Mouse (Mus musculus): ENCODE results near the gene Efemp1. TPM values are rescaled to one million over a fixed set of nuclear protein-coding genes. Genes with fewer than 3 reads are reported as not detected.

The Efemp1 gene
- polyA plus RNA-seq, 1 experiment from 2014 or later = 9.5 TPM

DNA sequence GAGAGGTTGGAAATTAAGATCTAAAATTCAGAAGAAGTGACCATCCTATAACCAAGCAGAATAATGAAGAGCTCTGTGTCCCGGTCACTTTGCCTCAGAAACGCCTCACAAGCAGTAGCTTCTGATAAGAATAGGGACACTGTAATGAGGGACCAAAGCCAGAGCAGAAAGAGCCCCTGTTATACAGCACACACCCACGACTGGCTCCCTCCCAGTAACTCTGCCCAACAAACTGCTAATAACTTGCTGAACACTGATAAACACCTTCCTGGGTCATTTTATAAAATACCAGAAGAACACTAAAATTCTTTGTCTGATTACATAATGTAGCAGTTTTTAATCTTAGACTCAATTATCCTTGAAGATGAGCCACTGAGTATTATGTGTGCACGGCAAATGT lies 30.1 kb downstream of the Efemp1 start:
- 48% methylated on average over 4 of the region's 4 CpGs for WGBS
- Histone ChIP-seq H3K4me3 (ENCODE audit: low read depth, low read length) (no peak overlapping the region), H3K36me3 (ENCODE audit: insufficient read depth) (no peaks in the 10 kb centered on the region), H3K4me1 (ENCODE audit: insufficient read depth) (no peaks in the 10 kb centered on the region), H3K27me3 (ENCODE audit: insufficient read depth, low read length) (no peaks in the 10 kb centered on the region), H3K9me3 (ENCODE audit: low read depth, low read length) (no peaks in the 10 kb centered on the region), H3K9ac (no peak overlapping the region), H3K4me2 (no peak overlapping the region), H3K27ac (ENCODE audit: low read depth) (no peak overlapping the region)
- DNase-seq = no peak
- no peak for ATAC-seq (ENCODE audit: insufficient read depth)
- TF ChIP-seq CTCF (IDR thresholded peaks at IDR 0.05; ENCODE audit: low read depth) = no peak

DNA sequence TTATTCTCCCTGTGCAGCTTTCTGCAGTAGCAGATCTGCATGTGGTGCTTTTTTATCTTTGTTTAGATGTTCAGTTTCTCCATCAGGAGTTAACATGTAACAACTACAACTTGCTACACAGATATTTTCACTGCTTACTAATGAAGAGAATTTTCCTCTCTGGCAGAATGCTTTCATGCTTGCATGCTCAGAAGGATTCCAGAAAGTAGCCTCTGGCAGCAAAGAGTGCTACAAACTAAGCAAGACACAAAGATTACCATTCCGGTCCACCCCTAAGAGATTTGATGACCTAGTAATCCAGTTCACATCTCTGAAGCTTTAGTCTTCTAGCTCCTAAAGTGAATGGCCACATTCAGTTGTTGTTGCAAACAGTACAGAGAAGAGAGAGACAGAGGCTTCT lies 36.5 kb downstream of the Efemp1 start:
- no peak overlapping the region for H3K27ac ChIP-seq (ENCODE audit: low read depth)
- no peak overlapping the region for H3K4me3 ChIP-seq (ENCODE audit: low read depth, low read length)
- no peak overlapping the region for H3K4me2 ChIP-seq
- no peak overlapping the region for H3K9ac ChIP-seq
- no peaks in the 10 kb centered on the region for H3K9me3 ChIP-seq (ENCODE audit: low read depth, low read length)
- 77% methylated on average over 1 of the region's 1 CpGs for WGBS
- no peaks in the 10 kb centered on the region for H3K27me3 ChIP-seq (ENCODE audit: insufficient read depth, low read length)
- no peaks in the 10 kb centered on the region for H3K36me3 ChIP-seq (ENCODE audit: insufficient read depth)
- TF ChIP-seq CTCF (IDR thresholded peaks at IDR 0.05; ENCODE audit: low read depth) = no peak
- no peaks in the 10 kb centered on the region for H3K4me1 ChIP-seq (ENCODE audit: insufficient read depth)
- DNase-seq (no peak), ATAC-seq (ENCODE audit: insufficient read depth) (no peak)

DNA sequence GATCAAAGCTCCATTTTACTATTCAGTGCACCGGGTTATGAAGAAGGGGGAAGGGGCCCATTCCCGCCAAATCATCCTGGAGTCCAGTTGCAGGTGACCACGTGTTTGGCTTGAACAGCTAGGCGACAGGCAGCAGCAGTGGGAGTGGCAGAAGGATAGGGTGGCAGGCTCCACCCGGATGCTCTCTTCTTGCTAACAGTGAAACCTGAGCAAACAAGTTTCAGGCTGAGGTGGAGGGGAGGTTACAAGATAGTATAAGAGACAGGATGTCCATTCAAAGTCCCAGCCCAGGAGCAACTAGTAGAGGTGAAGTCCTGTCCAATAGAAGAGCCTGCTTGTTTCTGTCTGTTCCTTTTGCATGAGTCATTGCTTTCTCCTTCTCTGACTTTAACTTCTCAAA lies 38.5 kb downstream of the Efemp1 start:
- no peaks in the 10 kb centered on the region for H3K4me1 ChIP-seq (ENCODE audit: insufficient read depth)
- H3K4me2 ChIP-seq = no peak overlapping the region
- H3K4me3 ChIP-seq (ENCODE audit: low read depth, low read length) = no peak overlapping the region
- no peak for ATAC-seq (ENCODE audit: insufficient read depth)
- H3K9me3 ChIP-seq (ENCODE audit: low read depth, low read length) = no peaks in the 10 kb centered on the region
- H3K27ac ChIP-seq (ENCODE audit: low read depth) = no peak overlapping the region
- H3K27me3 ChIP-seq (ENCODE audit: insufficient read depth, low read length) = no peaks in the 10 kb centered on the region
- no peaks in the 10 kb centered on the region for H3K36me3 ChIP-seq (ENCODE audit: insufficient read depth)
- TF ChIP-seq CTCF (IDR thresholded peaks at IDR 0.05; ENCODE audit: low read depth) = no peak
- H3K9ac ChIP-seq = no peak overlapping the region
- DNase-seq = no peak
- 54% methylated on average over 5 of the region's 5 CpGs for WGBS

- H3K9me3 ChIP-seq (ENCODE audit: low read depth, low read length) = no peaks in the 10 kb centered on the region
- no peak overlapping the region for H3K4me2 ChIP-seq
- ATAC-seq (ENCODE audit: insufficient read depth) (no peak), DNase-seq (peak; percentile 55)
- TF ChIP-seq CTCF (IDR thresholded peaks at IDR 0.05; ENCODE audit: low read depth) = no peak
- WGBS = 24% methylated on average over 1 of the region's 1 CpGs
- no peaks in the 10 kb centered on the region for H3K4me1 ChIP-seq (ENCODE audit: insufficient read depth)
- H3K27ac ChIP-seq (ENCODE audit: low read depth) = no peak overlapping the region
- no peak overlapping the region for H3K9ac ChIP-seq
- H3K4me3 ChIP-seq (ENCODE audit: low read depth, low read length) = no peak overlapping the region
- H3K36me3 ChIP-seq (ENCODE audit: insufficient read depth) = no peaks in the 10 kb centered on the region
- H3K27me3 ChIP-seq (ENCODE audit: insufficient read depth, low read length) = no peaks in the 10 kb centered on the region
Measured at GRCm38 (mm10) chr11:28899420-28899819, 46.4 kb downstream of the Efemp1 start.

DNA sequence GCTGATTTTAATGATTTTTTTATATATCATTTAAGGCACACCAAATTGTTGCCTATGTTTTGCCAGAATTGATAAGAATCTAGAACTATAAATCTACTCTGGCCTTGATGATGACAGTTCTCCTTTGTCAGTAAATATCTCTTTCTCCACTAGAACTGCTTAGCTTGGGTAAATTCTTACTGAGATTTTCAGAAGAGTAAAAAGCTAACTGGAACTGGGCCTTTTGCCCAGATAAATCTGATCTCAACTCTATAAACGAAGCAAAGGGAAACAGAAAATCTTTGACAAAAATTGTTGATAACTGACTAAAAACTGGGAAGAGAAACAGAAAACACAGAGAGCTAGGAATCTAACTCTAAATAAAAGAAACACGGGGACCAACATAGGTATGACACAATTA lies 51.6 kb downstream of the Efemp1 start:
- Histone ChIP-seq H3K9ac (no peak overlapping the region), H3K4me3 (ENCODE audit: low read depth, low read length) (no peak overlapping the region), H3K36me3 (ENCODE audit: insufficient read depth) (no peaks in the 10 kb centered on the region), H3K4me1 (ENCODE audit: insufficient read depth) (no peaks in the 10 kb centered on the region), H3K27ac (ENCODE audit: low read depth) (no peak overlapping the region; the same call in 1 of the 2 replicates), H3K4me2 (no peak overlapping the region), H3K9me3 (ENCODE audit: low read depth, low read length) (no peaks in the 10 kb centered on the region), H3K27me3 (ENCODE audit: insufficient read depth, low read length) (no peaks in the 10 kb centered on the region)
- DNase-seq = peak; percentile 31
- no peak for ATAC-seq (ENCODE audit: insufficient read depth)
- WGBS = 47% methylated on average over 2 of the region's 2 CpGs
- TF ChIP-seq CTCF (IDR thresholded peaks at IDR 0.05; ENCODE audit: low read depth) = no peak

DNA sequence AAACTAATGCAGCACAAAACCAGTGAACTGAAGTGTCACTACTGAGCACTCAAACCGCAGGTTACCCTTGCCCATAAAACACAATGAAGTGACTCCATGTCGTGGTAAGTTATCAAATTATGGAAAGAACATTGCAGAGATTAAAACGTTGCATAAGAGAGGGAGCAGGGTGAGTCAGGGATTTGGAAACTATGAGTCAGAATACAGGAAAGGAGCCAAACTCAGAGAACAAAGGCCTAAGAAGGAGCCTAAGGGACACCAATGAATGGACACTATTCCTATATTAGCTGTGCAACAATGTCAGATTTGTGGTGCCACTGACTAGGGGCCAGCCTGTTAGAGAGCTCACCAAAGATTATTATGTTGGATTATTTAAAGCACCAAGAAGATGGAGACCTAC lies 53.3 kb downstream of the Efemp1 start:
- no peaks in the 10 kb centered on the region for H3K9me3 ChIP-seq (ENCODE audit: low read depth, low read length)
- ATAC-seq (ENCODE audit: insufficient read depth) (no peak), DNase-seq (peak; percentile 7)
- H3K4me2 ChIP-seq = no peak overlapping the region
- H3K27me3 ChIP-seq (ENCODE audit: insufficient read depth, low read length) = no peaks in the 10 kb centered on the region
- TF ChIP-seq CTCF (IDR thresholded peaks at IDR 0.05; ENCODE audit: low read depth) = no peak
- H3K4me3 ChIP-seq (ENCODE audit: low read depth, low read length) = no peak overlapping the region
- H3K36me3 ChIP-seq (ENCODE audit: insufficient read depth) = no peaks in the 10 kb centered on the region
- 56% methylated on average over 3 of the region's 3 CpGs for WGBS
- H3K27ac ChIP-seq (ENCODE audit: low read depth) = no peak overlapping the region
- H3K4me1 ChIP-seq (ENCODE audit: insufficient read depth) = no peaks in the 10 kb centered on the region
- no peak overlapping the region for H3K9ac ChIP-seq

GRCm38 (mm10) chr11:28908908-28909545 lies 56.0 kb downstream of the Efemp1 start:
- 42% methylated on average over 3 of the region's 3 CpGs for WGBS
- H3K4me2 ChIP-seq = no peak overlapping the region
- H3K4me1 ChIP-seq (ENCODE audit: insufficient read depth) = no peaks in the 10 kb centered on the region
- no peak for TF ChIP-seq CTCF (IDR thresholded peaks at IDR 0.05; ENCODE audit: low read depth)
- no peaks in the 10 kb centered on the region for H3K9me3 ChIP-seq (ENCODE audit: low read depth, low read length)
- no peak overlapping the region for H3K9ac ChIP-seq
- H3K27ac ChIP-seq (ENCODE audit: low read depth) = no peak overlapping the region
- H3K36me3 ChIP-seq (ENCODE audit: insufficient read depth) = no peaks in the 10 kb centered on the region
- no peak for DNase-seq
- no peak for ATAC-seq (ENCODE audit: insufficient read depth)
- H3K4me3 ChIP-seq (ENCODE audit: low read depth, low read length) = no peak overlapping the region
- H3K27me3 ChIP-seq (ENCODE audit: insufficient read depth, low read length) = no peaks in the 10 kb centered on the region

Measured in lung, embryonic 14.5 days (tissue).